Mouse (Mus musculus): ENCODE results near the gene Fam135a. TPM values are rescaled to one million over a fixed set of nuclear protein-coding genes. Genes with fewer than 3 reads are reported as not detected.
A peak's percentile ranks its signal among the peaks of the same experiment; 100 is the strongest.

Gene Fam135a
- polyA plus RNA-seq, 1 experiment from 2014 or later: 31.3 TPM

GRCm38 (mm10) chr1:24046730-24047510 lies 53.2 kb downstream of the Fam135a start:
- ATAC-seq (ENCODE audit: low FRiP score): no peak

GRCm38 (mm10) chr1:24045627-24046026 lies 54.5 kb downstream of the Fam135a start:
- no peaks in the 10 kb centered on the region for H3K9me3 ChIP-seq
- no peaks in the 10 kb centered on the region for H3K4me1 ChIP-seq (replicated peaks)
- no peak for ATAC-seq (ENCODE audit: low FRiP score)
- 80% methylated on average over 5 of the region's 5 CpGs for WGBS
- H3K27me3 ChIP-seq: no peaks in the 10 kb centered on the region
- H3K27ac ChIP-seq: no peak overlapping the region
- no peak overlapping the region for H3K4me2 ChIP-seq
- peaks cover 1% of the 10 kb centered on the region for H3K36me3 ChIP-seq
- H3K9ac ChIP-seq: no peak overlapping the region
- no peak overlapping the region for H3K4me3 ChIP-seq

More at GRCm38 (mm10) chr1:24046730-24047510, 53.2 kb downstream of the Fam135a start:
- Histone ChIP-seq H3K36me3 (peaks cover 10% of the 10 kb centered on the region), H3K27ac (no peak overlapping the region), H3K4me1 (replicated peaks) (no peaks in the 10 kb centered on the region), H3K4me3 (no peak overlapping the region), H3K4me2 (no peak overlapping the region), H3K9ac (no peak overlapping the region), H3K27me3 (no peaks in the 10 kb centered on the region), H3K9me3 (no peaks in the 10 kb centered on the region)
- WGBS: 79% methylated on average over 6 of the region's 6 CpGs

- no peaks in the 10 kb centered on the region for H3K4me1 ChIP-seq (replicated peaks)
- H3K9ac ChIP-seq: no peak overlapping the region
- H3K4me2 ChIP-seq: no peak overlapping the region
- H3K36me3 ChIP-seq: peaks cover 4% of the 10 kb centered on the region; the same call in 1 of the 2 replicates
- H3K9me3 ChIP-seq: no peaks in the 10 kb centered on the region
- no peak overlapping the region for H3K27ac ChIP-seq
- H3K27me3 ChIP-seq: no peaks in the 10 kb centered on the region
- 39% methylated on average over 5 of the region's 5 CpGs for WGBS
- H3K4me3 ChIP-seq: no peak overlapping the region
- no peak for ATAC-seq (ENCODE audit: low FRiP score)
Observed at GRCm38 (mm10) chr1:24043007-24043406, 57.1 kb downstream of the Fam135a start.

GRCm38 (mm10) chr1:24033759-24034423 lies 66.2 kb downstream of the Fam135a start:
- Histone ChIP-seq H3K9me3 (no peaks in the 10 kb centered on the region), H3K4me1 (replicated peaks) (no peaks in the 10 kb centered on the region), H3K4me3 (no peak overlapping the region), H3K27me3 (no peaks in the 10 kb centered on the region), H3K27ac (no peak overlapping the region), H3K9ac (no peak overlapping the region), H3K36me3 (peaks cover 18% of the 10 kb centered on the region), H3K4me2 (no peak overlapping the region)
- 94% methylated on average over 2 of the region's 2 CpGs for WGBS
- ATAC-seq (ENCODE audit: low FRiP score): no peak

- no peak for ATAC-seq (ENCODE audit: low FRiP score)
- H3K27ac ChIP-seq: no peak overlapping the region
- H3K36me3 ChIP-seq: peaks cover 15% of the 10 kb centered on the region
- no peak overlapping the region for H3K9ac ChIP-seq
- WGBS: 90% methylated on average over 6 of the region's 6 CpGs
- no peaks in the 10 kb centered on the region for H3K4me1 ChIP-seq (replicated peaks)
- H3K27me3 ChIP-seq: no peaks in the 10 kb centered on the region
- no peak overlapping the region for H3K4me2 ChIP-seq
- no peak overlapping the region for H3K4me3 ChIP-seq
- no peaks in the 10 kb centered on the region for H3K9me3 ChIP-seq
Observed at GRCm38 (mm10) chr1:24010821-24011220, 89.3 kb downstream of the Fam135a start.

- ATAC-seq (ENCODE audit: low FRiP score): no peak
- Histone ChIP-seq H3K4me1 (replicated peaks) (no peaks in the 10 kb centered on the region), H3K4me2 (no peak overlapping the region), H3K36me3 (peaks cover 15% of the 10 kb centered on the region), H3K9ac (no peak overlapping the region), H3K27me3 (no peaks in the 10 kb centered on the region), H3K4me3 (no peak overlapping the region), H3K27ac (no peak overlapping the region), H3K9me3 (no peaks in the 10 kb centered on the region)
- 92% methylated on average over 6 of the region's 6 CpGs for WGBS
Observed at GRCm38 (mm10) chr1:24010016-24010415, 90.1 kb downstream of the Fam135a start.

- H3K4me3 ChIP-seq: no peak overlapping the region
- WGBS: 89% methylated on average over 8 of the region's 8 CpGs
- H3K27me3 ChIP-seq: no peaks in the 10 kb centered on the region
- H3K4me1 ChIP-seq (replicated peaks): peaks cover 4% of the 10 kb centered on the region
- no peak for ATAC-seq (ENCODE audit: low FRiP score)
- no peaks in the 10 kb centered on the region for H3K36me3 ChIP-seq
- H3K9me3 ChIP-seq: no peaks in the 10 kb centered on the region
- H3K27ac ChIP-seq: no peak overlapping the region
- H3K9ac ChIP-seq: no peak overlapping the region
- no peak overlapping the region for H3K4me2 ChIP-seq
Observed at GRCm38 (mm10) chr1:24007621-24008020, 92.5 kb downstream of the Fam135a start.

- H3K4me2 ChIP-seq: peak within 1 kb of the TSS; percentile 63
- no peaks in the 10 kb centered on the region for H3K27me3 ChIP-seq
- peaks cover 12% of the 10 kb centered on the region for H3K36me3 ChIP-seq
- peak within 1 kb of the TSS; percentile 79 for H3K9ac ChIP-seq
- H3K4me3 ChIP-seq: peak within 1 kb of the TSS; percentile 59
- WGBS: 2% methylated on average over 47 of the region's 47 CpGs
- ATAC-seq (ENCODE audit: low FRiP score): peak; percentile 96
- peak within 1 kb of the TSS; percentile 92 for H3K27ac ChIP-seq
- peaks cover 4% of the 10 kb centered on the region for H3K4me1 ChIP-seq (replicated peaks)
- H3K9me3 ChIP-seq: no peaks in the 10 kb centered on the region
Observed at GRCm38 (mm10) chr1:24005070-24005804, 94.9 kb downstream of the Fam135a start, which contains the start of gene Sdhaf4. TSS of gene Sdhaf4 (minus strand) at chr1:24005656.

- no peak overlapping the region for H3K27ac ChIP-seq
- no peak overlapping the region for H3K4me2 ChIP-seq
- no peak for ATAC-seq (ENCODE audit: low FRiP score)
- H3K4me1 ChIP-seq (replicated peaks): peaks cover 2% of the 10 kb centered on the region
- H3K4me3 ChIP-seq: no peak overlapping the region
- H3K27me3 ChIP-seq: no peaks in the 10 kb centered on the region
- H3K36me3 ChIP-seq: peaks cover 51% of the 10 kb centered on the region
- no peak overlapping the region for H3K9ac ChIP-seq
- 91% methylated on average over 5 of the region's 5 CpGs for WGBS
- H3K9me3 ChIP-seq: no peaks in the 10 kb centered on the region
Observed at GRCm38 (mm10) chr1:23999318-23999717, 100.8 kb downstream of the Fam135a start.

GRCm38 (mm10) chr1:23998866-23999265 lies 101.3 kb downstream of the Fam135a start:
- no peak overlapping the region for H3K9ac ChIP-seq
- H3K36me3 ChIP-seq: peaks cover 51% of the 10 kb centered on the region
- H3K4me1 ChIP-seq (replicated peaks): no peaks in the 10 kb centered on the region
- 96% methylated on average over 7 of the region's 7 CpGs for WGBS
- no peaks in the 10 kb centered on the region for H3K9me3 ChIP-seq
- no peak for ATAC-seq (ENCODE audit: low FRiP score)
- no peak overlapping the region for H3K27ac ChIP-seq
- no peaks in the 10 kb centered on the region for H3K27me3 ChIP-seq
- no peak overlapping the region for H3K4me2 ChIP-seq
- no peak overlapping the region for H3K4me3 ChIP-seq

- no peaks in the 10 kb centered on the region for H3K27me3 ChIP-seq
- no peaks in the 10 kb centered on the region for H3K9me3 ChIP-seq
- H3K4me1 ChIP-seq (replicated peaks): no peaks in the 10 kb centered on the region
- H3K9ac ChIP-seq: no peak overlapping the region
- H3K4me2 ChIP-seq: no peak overlapping the region
- no peak overlapping the region for H3K27ac ChIP-seq
- ATAC-seq (ENCODE audit: low FRiP score): no peak
- H3K4me3 ChIP-seq: no peak overlapping the region
- H3K36me3 ChIP-seq: peaks cover 51% of the 10 kb centered on the region
- WGBS: 93% methylated on average over 7 of the region's 7 CpGs
Observed at GRCm38 (mm10) chr1:23998120-23998810, 101.9 kb downstream of the Fam135a start.

- H3K4me1 ChIP-seq (replicated peaks): no peaks in the 10 kb centered on the region
- H3K4me2 ChIP-seq: no peak overlapping the region
- peaks cover 51% of the 10 kb centered on the region for H3K36me3 ChIP-seq
- H3K4me3 ChIP-seq: no peak overlapping the region
- no peak overlapping the region for H3K9ac ChIP-seq
- H3K27me3 ChIP-seq: no peaks in the 10 kb centered on the region
- 87% methylated on average over 3 of the region's 3 CpGs for WGBS
- no peaks in the 10 kb centered on the region for H3K9me3 ChIP-seq
- ATAC-seq (ENCODE audit: low FRiP score): no peak
- no peak overlapping the region for H3K27ac ChIP-seq
Observed at GRCm38 (mm10) chr1:23997493-23997892, 102.6 kb downstream of the Fam135a start.
